Mouse (Mus musculus) macrophage (primary cell): Measurements from ENCODE around the gene Ppp1r11. TPM values are rescaled to one million over a fixed set of nuclear protein-coding genes. Genes with fewer than 3 reads are reported as not detected.

ENCODE experiments used
- H3K27ac ChIP-seq: fragments of 350-480 bp; formaldehyde crosslinking; 2 replicates; pipeline ENCODE4 v1.9.0; 2021
- H3K36me3 ChIP-seq: fragments of 350-480 bp; formaldehyde crosslinking; 2 replicates; pipeline ENCODE4 v1.9.0; 2021; ENCODE audit errors: inconsistent target
- H3K4me3 ChIP-seq: fragments of 350-480 bp; formaldehyde crosslinking; 2 replicates; pipeline ENCODE4 v1.9.0; 2021; ENCODE audit errors: inconsistent target
- H3K79me2 ChIP-seq: fragments of 350-480 bp; formaldehyde crosslinking; 2 replicates; pipeline ENCODE4 v1.9.0; 2021; ENCODE audit errors: inconsistent target
- WGBS: methylation state at CpG from one replicate; pipeline ENCODE4 v1.1.7; 2026; ENCODE audit warnings: inconsistent platforms; ENCODE audit not compliant: missing documents; 5-methylcytosine and 5-hydroxymethylcytosine counted together
- polyA plus RNA-seq: library from polyadenylated mRNA; stranded (reverse); fragments of 250-400 nt; gene quantifications from 3 replicates; pipeline ENCODE4 v1.2.4, GENCODE M21; 2018; ENCODE audit warnings: inconsistent platforms

The Ppp1r11 gene
- polyA plus RNA-seq, 1 experiment from 2014 or later: 61.6 TPM

DNA sequence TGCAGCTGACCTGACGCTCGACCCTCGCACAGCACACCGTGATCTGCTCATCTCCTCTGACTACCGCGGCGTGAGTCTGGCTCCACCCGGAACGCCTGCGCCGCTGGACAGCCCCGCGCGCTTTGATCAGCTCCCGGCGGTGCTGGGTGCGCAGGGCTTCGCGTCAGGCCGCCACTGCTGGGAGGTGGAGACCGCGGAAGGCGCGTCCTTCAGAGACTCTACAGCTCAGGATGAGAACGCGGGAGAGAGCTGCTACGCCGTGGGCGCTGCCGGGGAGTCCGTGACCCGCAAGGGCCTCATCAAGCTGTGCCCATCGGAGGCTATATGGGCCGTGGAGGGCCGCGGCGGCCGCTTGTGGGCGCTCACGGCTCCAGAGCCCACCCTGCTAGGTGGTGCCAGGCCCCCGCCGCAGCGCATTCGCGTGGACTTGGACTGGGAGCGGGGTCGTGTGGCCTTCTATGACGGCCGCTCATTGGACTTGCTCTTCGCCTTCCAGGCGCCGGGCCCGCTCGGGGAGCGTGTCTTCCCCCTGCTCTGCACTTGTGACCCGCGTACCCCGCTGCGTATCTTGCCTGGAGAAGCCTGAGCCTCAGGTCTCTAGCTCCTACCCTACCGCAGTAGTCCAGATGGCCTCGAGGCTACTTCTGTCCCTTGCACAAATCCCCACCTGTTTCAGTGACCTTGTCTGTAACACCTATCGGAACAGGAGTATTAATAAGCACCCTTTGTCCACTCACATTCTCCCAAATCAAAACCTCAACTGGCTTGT lies 4.3 kb downstream of the Ppp1r11 start:
- WGBS: 3% methylated on average over 62 of the region's 62 CpGs
- peaks cover 12% of the 10 kb centered on the region; the same call in 1 of the 2 replicates for H3K36me3 ChIP-seq
- H3K79me2 ChIP-seq: peaks cover 15% of the 10 kb centered on the region
- no peak overlapping the region for H3K27ac ChIP-seq
- H3K4me3 ChIP-seq: no peak overlapping the region

DNA sequence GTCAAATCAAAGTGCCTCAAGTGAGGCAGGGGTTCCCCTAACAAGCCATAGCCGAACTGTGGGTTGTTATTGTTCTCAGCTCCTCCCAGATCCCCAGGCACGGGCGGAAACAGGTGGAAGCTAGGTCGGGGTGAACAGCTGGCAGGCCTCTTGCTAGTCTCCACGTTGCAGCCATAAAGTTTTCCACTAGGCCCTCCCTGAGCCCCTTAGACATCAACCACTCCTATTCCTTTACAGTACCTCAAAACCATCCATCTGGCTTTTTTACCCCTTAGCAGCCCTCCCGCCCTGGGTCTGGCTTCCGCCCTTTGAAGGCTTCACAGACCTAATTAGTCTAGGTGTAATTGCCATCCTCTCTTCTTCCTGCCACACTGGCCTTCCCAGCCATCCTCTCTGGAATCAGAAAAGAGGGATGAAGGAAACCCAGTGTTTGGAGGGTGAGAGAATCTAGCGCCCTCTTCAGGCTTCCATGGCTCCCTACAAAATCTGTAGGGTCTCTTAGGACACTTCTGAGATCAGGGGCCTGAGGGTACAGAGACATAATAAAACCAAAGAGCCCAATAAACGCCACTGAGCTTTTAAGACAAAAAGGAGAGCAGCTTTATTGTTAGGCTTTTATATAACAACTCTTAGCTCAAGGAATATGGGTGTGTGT lies 7.3 kb downstream of the Ppp1r11 start:
- Histone ChIP-seq H3K4me3 (no peak overlapping the region), H3K27ac (no peak overlapping the region), H3K79me2 (no peaks in the 10 kb centered on the region), H3K36me3 (peaks cover 6% of the 10 kb centered on the region; the same call in 1 of the 2 replicates)
- WGBS: 28% methylated on average over 9 of the region's 9 CpGs

DNA sequence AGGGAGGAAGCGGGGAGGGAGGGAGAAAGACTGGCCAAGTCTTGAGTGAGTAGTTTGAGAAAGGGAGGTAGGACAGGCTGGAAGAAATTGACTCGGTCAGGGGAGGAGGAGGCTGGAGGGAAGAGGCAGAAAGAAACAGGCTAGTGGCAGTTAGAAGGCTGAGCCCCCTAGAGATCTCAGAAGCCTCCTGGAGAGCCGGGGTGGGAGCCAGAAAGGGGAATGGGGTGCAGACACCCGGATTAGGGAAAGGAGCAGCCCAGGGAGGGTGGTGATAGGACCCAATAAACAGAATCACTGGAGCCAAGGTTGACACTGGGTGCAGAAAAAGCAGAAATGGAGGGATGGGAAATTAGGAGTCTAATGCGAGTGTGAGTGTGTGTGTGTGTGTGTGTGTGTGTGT lies 7.8 kb downstream of the Ppp1r11 start:
- no peak overlapping the region for H3K27ac ChIP-seq
- no peaks in the 10 kb centered on the region for H3K79me2 ChIP-seq
- 20% methylated on average over 5 of the region's 5 CpGs for WGBS
- H3K4me3 ChIP-seq: no peak overlapping the region
- H3K36me3 ChIP-seq: peaks cover under 1% of the 10 kb centered on the region; the same call in 1 of the 2 replicates

DNA sequence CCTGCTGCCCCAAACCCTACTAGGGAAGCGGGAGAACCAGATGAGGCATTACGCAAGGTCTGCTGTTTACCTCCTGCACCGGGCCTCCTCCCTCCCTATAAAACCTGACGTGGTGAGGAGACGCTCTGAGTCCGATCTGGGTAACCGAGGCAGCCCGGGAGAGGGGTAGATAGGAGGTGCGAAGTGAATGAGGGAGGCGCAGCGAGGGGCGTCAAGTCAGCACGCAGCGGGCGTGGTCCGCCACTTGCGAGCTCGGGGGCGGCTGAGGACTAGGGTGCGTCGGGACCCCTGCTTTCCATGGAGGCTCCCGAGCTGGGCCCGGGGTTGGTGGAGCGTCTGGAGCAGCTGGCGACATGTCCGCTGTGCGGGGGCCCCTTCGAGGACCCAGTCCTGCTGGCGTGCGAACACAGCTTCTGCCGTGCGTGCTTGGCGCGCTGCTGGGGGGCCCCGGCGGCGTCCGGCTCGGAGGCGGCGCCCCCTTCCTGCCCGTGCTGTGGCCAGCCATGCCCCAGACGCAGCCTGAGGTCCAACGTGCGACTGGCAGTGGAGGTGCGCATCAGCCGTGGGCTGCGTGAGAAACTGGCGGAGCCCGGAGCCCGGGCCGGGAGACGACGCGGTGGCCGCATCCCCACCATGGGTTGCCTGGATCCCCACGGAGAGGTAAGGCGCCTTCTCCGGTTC lies 8.6 kb downstream of the Ppp1r11 start, which contains the start of gene Rnf39:
Gene Rnf39 (plus strand): TSS at position 128 of the 681 bp plus-strand sequence.
- Histone ChIP-seq H3K4me3 (no peak within 1 kb of the TSS), H3K79me2 (no peaks in the 10 kb centered on the region), H3K27ac (no peak within 1 kb of the TSS), H3K36me3 (no peaks in the 10 kb centered on the region)
- 1% methylated on average over 59 of the region's 59 CpGs for WGBS

DNA sequence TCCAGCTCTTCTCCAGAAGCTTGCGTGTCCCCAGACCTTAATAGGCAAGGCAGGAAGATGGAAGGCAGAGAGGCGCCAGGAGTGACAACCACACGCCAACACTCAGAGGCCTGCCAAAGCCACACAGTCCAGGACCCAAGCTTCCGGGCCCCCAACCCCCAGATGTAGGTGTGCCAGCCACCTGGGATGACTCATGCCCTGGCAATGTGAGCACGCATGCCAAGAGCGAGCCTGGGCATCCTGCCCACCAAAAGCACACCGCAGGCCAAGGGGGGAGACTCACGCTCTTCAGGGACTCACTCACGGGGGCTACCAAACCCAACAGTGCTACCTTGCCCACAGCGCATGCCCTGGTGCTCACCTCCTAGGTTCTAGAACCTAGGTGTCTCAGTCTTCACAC lies 9.2 kb downstream of the Ppp1r11 start:
- no peak overlapping the region for H3K27ac ChIP-seq
- no peak overlapping the region for H3K4me3 ChIP-seq
- under 1% methylated on average over 10 of the region's 10 CpGs for WGBS
- H3K79me2 ChIP-seq: no peaks in the 10 kb centered on the region
- no peaks in the 10 kb centered on the region for H3K36me3 ChIP-seq

DNA sequence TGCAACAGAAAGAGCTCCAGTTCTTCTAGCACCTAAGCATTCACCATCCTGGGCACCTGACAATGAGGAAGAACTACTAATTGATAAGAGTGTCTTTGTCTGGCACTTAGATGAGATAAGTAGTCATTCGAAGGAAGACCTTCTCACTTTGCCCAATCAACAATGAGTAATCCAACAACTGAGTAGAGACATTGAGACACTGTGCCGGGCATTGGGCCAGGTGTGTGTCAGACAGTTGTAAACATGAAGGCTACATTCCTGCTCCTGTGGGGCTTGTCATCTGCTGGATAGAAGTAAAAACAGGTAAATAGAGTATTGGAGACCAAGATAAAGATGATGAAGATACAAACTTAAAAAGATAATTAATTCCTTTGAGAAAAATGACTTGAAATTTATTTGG lies 13.5 kb downstream of the Ppp1r11 start:
- no peaks in the 10 kb centered on the region for H3K36me3 ChIP-seq
- no peak overlapping the region for H3K4me3 ChIP-seq
- 94% methylated on average over 2 of the region's 2 CpGs for WGBS
- H3K79me2 ChIP-seq: no peaks in the 10 kb centered on the region
- H3K27ac ChIP-seq: no peak overlapping the region

DNA sequence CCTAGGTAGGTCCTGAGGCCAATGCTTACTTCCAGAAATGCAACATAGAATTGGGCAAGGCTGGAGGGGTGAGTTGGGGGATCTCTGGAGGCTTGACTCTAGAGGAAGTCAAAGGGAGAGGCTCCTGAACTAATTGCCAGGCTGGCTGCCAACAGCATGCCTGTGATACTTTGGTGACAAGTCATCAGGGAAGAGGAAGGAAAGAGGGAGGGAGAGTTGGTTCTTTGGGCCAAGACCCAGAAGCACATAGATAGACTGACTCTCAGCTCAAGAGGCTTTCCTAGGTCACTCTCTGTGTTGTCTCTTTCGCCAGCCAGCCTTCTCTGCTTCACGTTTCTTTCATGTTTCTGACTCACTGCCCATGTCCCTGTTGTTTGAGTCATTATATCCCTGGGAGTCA lies 19.7 kb downstream of the Ppp1r11 start:
- H3K79me2 ChIP-seq: no peaks in the 10 kb centered on the region
- WGBS: 52% methylated on average over 2 of the region's 2 CpGs
- no peak overlapping the region for H3K27ac ChIP-seq
- no peak overlapping the region for H3K4me3 ChIP-seq
- no peaks in the 10 kb centered on the region for H3K36me3 ChIP-seq

DNA sequence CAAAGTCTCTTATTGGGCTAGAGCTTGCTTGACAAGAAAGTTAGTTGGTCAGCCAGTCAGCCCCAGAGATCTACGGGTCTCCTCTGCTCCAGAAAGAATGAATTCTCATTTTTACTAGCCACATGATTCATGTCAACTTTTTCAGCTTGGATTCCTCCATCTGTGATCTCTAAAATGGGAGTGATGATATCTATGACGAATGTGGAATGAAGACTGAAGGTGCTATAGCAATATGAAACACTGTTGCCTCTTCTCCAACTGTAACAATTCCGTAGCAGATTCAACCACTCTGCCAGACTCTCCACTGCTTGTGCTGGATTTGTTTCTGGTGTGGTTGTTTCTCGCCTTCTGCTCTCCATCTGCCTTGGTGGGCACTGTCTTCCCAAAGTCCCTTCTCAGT lies 20.4 kb downstream of the Ppp1r11 start:
- WGBS: 84% methylated on average over 4 of the region's 4 CpGs
- Histone ChIP-seq H3K27ac (no peak overlapping the region), H3K79me2 (no peaks in the 10 kb centered on the region), H3K36me3 (no peaks in the 10 kb centered on the region), H3K4me3 (no peak overlapping the region)

DNA sequence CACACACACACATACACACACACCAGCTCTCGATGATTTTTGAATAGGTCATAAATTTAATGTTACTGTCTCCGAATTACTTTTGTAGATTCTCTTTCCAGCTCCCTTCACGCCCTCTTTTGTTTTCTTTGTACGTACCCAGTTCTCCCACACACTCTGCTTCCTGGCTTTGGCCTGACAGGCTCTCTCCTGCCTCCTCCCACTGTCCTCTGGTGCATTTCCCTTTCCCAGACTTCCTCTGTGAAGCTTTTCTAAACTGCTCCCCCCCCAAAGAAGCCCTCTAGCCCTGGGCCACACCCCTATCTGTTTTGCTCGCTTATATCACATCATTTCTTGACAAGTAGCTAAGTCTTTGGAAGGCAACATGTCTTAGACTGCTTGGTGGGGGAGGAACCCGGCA lies 21.3 kb downstream of the Ppp1r11 start:
- Histone ChIP-seq H3K27ac (no peak overlapping the region), H3K79me2 (no peaks in the 10 kb centered on the region), H3K36me3 (no peaks in the 10 kb centered on the region), H3K4me3 (no peak overlapping the region)
- WGBS: 83% methylated on average over 6 of the region's 6 CpGs

DNA sequence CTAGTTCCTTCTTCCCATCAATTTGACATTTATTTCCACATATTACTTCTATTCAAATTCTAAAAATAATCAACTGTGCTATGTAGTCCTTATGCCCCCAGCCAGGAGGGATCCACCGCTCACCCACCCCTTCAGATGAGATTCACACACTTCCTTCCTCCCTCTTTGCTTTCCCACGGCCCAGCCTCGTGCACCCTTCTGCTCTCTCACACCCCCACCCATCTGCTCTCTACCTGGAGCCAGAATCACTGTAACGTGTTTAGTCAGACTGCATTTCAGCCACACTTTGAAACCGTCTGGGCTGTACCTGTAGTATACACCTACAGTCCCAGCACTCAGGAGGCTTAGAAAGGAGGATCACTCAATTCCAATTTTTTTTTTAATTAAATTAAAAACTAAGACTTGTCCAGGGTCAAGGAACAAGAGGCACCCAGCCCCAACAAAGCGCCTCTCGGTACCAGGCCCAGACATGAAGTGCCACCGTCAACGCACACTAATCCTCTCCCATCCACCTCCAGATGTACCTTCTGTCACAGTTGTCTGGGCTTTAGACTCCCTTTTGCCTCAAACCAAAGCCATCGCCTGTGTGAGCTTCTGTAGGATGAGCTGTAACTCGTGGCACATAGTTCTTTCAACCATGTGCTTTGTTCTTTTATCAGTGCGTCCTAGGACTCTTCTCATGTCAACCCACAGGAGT lies 22.2 kb downstream of the Ppp1r11 start:
- 70% methylated on average over 12 of the region's 12 CpGs for WGBS
- H3K4me3 ChIP-seq: no peak overlapping the region
- H3K36me3 ChIP-seq: no peaks in the 10 kb centered on the region
- no peaks in the 10 kb centered on the region for H3K79me2 ChIP-seq
- no peak overlapping the region for H3K27ac ChIP-seq

DNA sequence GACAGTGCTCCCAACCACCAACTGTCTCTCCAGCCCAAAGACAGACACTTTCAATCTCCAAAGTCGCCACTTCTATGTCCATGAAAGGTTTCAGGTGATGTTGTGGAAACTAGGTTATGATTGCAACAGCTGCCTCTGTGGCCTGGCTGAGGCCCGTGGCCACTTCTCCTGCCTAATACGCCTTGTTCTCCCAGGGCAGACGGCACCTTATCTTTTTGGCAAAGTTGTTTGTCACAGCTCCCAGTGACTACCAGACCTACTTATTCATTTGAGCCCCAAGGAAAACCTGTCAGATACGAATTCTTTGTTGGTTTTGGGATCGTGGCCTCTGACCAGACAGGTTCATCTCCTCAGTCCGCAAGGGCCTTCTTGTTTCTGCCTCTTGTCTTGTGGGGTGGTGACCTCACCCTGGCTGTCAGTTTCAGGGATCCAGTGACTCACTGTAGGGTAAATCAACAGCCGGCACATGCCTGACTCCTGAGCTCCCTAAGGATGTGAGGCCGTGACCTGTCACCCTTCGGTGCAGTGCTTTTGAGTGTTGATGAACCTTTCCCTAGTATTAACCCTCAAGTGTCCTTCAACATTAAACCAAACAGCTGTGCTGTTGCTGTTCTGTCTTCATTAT lies 23.9 kb downstream of the Ppp1r11 start:
- Histone ChIP-seq H3K4me3 (no peak overlapping the region), H3K79me2 (no peaks in the 10 kb centered on the region), H3K27ac (no peak overlapping the region), H3K36me3 (no peaks in the 10 kb centered on the region)
- 90% methylated on average over 10 of the region's 10 CpGs for WGBS

DNA sequence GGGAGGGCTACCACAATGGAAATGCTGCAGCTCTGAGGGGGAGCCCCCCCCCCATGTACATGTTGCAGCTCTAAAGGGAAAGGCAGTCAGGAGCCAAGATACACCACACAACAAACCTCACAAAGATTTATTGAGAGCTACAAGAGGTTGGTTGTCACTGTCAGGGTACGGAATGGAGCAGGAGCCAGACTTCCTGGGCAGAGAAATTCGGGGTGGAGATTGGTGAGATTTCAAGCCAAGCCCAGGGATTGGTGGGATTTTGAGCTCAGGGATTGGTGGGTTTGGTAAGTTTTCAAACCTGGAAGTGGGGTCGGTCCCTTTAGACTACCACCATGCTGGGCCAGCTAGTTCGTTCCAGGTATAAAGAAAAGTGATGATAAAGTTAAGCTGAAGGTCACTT lies 28.1 kb downstream of the Ppp1r11 start:
- WGBS: 94% methylated on average over 4 of the region's 4 CpGs
- no peak overlapping the region for H3K4me3 ChIP-seq
- no peak overlapping the region for H3K27ac ChIP-seq
- no peaks in the 10 kb centered on the region for H3K36me3 ChIP-seq
- no peaks in the 10 kb centered on the region for H3K79me2 ChIP-seq

DNA sequence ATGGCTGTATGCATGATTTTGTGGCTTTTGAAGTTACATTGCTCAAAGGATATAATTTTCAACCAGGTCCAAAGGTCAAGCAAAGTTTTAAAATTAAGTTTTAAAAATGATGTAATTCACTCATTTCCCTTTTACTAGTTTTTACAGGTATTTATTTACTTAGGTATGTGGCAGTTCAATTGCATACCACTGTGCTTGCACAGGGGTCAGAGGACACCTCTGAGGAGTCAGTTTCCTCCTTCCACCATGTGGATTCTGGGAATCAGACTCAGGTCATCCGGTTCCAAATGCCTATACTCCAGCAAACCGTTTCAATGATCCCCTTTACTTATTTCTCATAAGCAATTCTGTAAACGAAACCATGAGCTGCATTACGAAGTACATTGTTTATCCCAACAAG lies 28.8 kb downstream of the Ppp1r11 start:
- H3K79me2 ChIP-seq: no peaks in the 10 kb centered on the region
- no peaks in the 10 kb centered on the region for H3K36me3 ChIP-seq
- no peak overlapping the region for H3K4me3 ChIP-seq
- no peak overlapping the region for H3K27ac ChIP-seq
- 91% methylated on average over 4 of the region's 4 CpGs for WGBS

DNA sequence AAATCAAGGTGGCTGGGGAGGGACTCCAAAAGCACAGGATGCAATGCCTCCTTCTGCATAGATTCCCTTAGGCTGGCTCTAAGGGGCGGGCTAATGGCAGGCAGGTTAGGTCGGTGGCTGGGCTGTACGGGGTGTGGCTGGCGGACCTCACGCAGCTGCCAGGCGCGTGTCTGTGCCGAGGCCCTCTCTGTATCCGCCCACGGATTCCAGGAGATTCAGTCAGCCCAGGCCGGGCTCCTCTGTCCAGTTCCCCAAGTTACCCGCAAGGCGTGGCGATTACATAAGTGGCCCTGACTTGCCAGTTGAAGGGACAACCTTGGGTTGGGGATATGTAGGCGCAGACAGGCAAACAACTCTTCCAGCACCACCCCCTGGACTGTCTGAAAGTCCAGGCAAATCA lies 31.3 kb downstream of the Ppp1r11 start:
- no peak overlapping the region for H3K4me3 ChIP-seq
- 82% methylated on average over 12 of the region's 15 CpGs for WGBS
- no peaks in the 10 kb centered on the region for H3K36me3 ChIP-seq
- H3K79me2 ChIP-seq: no peaks in the 10 kb centered on the region
- H3K27ac ChIP-seq: no peak overlapping the region
